Mouse (Mus musculus) lung, postnatal 0 days (tissue): ENCODE results near the gene Ushbp1.

Source experiments
- CTCF ChIP-seq: IDR thresholded peaks from 2 replicates; pipeline ENCODE4 v1.5.1; 2016; ENCODE audit warnings: antibody characterized with exemption, mild to moderate bottlenecking
- EP300 ChIP-seq: IDR thresholded peaks from 2 replicates; pipeline ENCODE4 v1.6.1; 2016; ENCODE audit warnings: antibody characterized with exemption, mild to moderate bottlenecking, control low read depth

DNA sequence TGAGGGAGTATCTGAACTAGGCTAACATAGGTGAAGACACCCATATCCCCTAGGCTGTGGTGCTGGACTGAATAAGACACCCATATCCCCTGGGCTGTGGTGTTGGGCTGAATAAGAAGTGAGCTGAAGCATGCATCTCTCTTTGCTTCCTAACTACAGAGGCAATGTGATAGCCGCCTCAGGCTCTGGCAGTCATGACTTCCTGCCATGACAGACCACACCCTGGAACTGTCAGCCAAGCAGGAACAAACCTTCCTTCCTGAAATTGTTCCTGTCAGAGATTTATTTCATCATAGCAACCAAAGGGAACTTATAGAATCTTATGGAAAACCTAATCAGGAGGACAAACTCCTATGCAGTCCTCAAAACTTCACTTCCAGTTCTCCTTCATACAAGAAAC is 7.3 kb downstream of the Ushbp1 start:
- TF ChIP-seq CTCF = no peak
- TF ChIP-seq EP300 = peak; percentile 81
